Mouse (Mus musculus): ENCODE measurements around the gene 1700029J07Rik. TPM values are rescaled to one million over a fixed set of nuclear protein-coding genes. Genes with fewer than 3 reads are reported as not detected.

1700029J07Rik gene
- polyA plus RNA-seq, 1 experiment from 2014 or later, result 5.0 TPM

DNA sequence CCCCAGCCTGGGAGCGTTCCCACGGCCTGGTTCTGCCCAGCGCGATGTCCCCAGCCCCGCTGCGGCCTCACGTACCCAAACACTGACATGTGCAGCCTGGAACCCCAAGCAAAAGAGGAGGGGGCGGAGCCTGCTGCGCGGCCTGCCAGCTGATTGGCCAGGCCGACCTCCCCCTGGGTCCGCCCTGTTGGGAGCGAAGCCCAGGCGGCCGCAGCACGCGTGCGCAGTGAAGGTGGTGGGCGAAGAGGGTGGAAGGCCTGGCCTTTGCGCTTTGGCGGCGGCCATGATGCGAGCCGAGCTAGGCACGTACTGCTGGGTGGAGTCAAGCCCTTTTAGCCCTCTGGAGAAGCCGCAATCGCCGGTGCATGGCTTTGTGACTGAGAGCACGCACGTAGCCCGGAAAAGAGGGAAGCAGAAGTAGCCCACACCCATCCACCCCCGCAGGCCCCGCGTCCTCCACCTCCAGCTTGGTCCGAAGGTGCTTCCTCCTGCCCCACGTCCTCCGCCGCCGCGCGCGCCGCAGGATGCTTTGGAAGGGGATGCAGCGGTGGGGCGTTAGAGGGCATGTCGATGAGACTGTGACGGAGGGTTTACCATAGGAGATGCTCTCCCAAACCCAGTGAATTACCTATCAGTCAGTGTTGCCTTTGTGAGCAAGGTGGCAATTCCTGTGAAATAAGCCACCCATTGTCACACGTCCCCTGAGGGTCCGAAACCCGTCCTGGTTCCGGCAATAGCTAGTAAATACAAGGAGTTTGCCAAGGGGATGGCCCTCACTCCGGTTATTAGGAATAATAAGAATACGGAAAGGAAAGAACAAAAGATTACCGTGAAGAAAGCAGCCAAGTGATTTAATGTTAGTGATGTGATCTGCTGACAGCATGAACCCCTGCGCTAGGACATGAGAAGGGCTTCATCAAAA is 25.0 kb upstream of the 1700029J07Rik start:
- Histone ChIP-seq H3K4me2 (ENCODE audit: low read length) (peak overlapping the region; percentile 76), H3K27me3 (replicated peaks; ENCODE audit: control insufficient read depth, insufficient read depth, low read length) (no peaks in the 10 kb centered on the region), H3K4me3 (replicated peaks; ENCODE audit: low read length) (peak overlapping the region; percentile 65), H3K27ac (ENCODE audit: low read length) (peak overlapping the region; percentile 97), H3K4me1 (replicated peaks; ENCODE audit: control insufficient read depth, insufficient read depth, low read length) (peaks cover 4% of the 10 kb centered on the region), H3K9me3 (ENCODE audit: control insufficient read depth, low read length) (no peaks in the 10 kb centered on the region), H3K36me3 (ENCODE audit: control insufficient read depth, insufficient read depth) (peaks cover 15% of the 10 kb centered on the region), H3K9ac (replicated peaks; ENCODE audit: low read depth, low read length) (peak overlapping the region; percentile 90)
- peak; percentile 99 for ATAC-seq
- 2% methylated on average over 55 of the region's 55 CpGs for WGBS

DNA sequence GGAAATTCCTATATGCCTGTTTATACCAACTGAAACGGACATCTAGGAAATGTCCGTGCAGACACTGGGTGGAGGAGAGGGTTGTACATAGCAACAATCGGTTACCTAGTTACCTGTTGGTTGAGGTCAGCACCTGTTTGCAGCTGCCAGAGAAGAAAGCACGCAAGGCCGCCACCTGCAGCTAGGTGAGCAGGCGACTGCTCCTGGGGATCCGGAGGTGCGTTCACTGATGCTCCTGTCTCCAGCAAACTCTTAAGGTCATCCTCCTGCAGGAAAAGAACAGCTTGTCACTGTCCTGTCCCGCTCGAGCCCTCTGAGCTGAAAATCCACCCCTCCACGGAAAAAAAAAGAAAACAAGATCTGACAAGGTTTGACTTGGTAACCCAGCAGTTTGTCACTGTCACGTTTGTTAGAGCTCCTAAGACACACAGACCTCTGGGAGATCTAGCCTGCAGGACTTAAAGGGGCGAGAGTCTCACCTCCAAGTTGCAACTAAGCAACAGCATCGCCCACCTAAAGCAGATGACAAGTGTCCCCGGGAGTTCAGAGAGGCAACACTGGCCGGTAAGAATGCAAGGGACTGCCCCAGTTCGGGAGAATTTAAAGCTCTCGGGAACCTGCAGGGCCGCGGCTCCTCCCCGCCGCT is 24.2 kb upstream of the 1700029J07Rik start, which contains the start of gene Lrp2bp:
Lrp2bp (plus strand) TSS at position 166 of the 646 bp plus-strand sequence.
- Histone ChIP-seq H3K4me1 (replicated peaks; ENCODE audit: control insufficient read depth, insufficient read depth, low read length) (peaks cover 4% of the 10 kb centered on the region), H3K4me3 (replicated peaks; ENCODE audit: low read length) (peak within 1 kb of the TSS; percentile 65), H3K36me3 (ENCODE audit: control insufficient read depth, insufficient read depth) (peaks cover 15% of the 10 kb centered on the region), H3K27me3 (replicated peaks; ENCODE audit: control insufficient read depth, insufficient read depth, low read length) (no peaks in the 10 kb centered on the region), H3K4me2 (ENCODE audit: low read length) (peak within 1 kb of the TSS; percentile 76), H3K27ac (ENCODE audit: low read length) (peak within 1 kb of the TSS; percentile 97), H3K9ac (replicated peaks; ENCODE audit: low read depth, low read length) (peak within 1 kb of the TSS; percentile 90), H3K9me3 (ENCODE audit: control insufficient read depth, low read length) (no peaks in the 10 kb centered on the region)
- no peak for ATAC-seq
- WGBS, result 3% methylated on average over 22 of the region's 22 CpGs

DNA sequence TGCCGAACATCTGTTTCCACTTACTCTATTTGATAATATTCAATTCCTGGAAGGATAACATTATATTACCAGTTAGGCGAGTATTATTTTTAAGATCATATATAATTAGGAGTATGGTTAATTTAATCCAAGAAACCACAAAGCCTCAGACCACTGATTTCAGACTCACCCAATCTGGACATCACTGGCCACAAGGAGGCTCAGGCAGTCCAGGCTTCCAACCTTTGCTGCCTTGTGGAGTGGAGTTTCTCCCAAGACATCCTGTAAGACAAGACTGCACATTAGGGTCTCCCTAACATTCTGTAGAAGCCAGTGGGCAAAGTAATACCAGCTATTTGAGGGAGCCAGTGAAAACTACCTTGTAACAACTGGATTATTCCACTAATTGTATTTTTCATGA is 23.2 kb upstream of the 1700029J07Rik start:
- no peaks in the 10 kb centered on the region for H3K27me3 ChIP-seq (replicated peaks; ENCODE audit: control insufficient read depth, insufficient read depth, low read length)
- H3K9ac ChIP-seq (replicated peaks; ENCODE audit: low read depth, low read length), result no peak overlapping the region
- H3K36me3 ChIP-seq (ENCODE audit: control insufficient read depth, insufficient read depth), result peaks cover 17% of the 10 kb centered on the region
- no peak overlapping the region for H3K4me2 ChIP-seq (ENCODE audit: low read length)
- H3K9me3 ChIP-seq (ENCODE audit: control insufficient read depth, low read length), result no peaks in the 10 kb centered on the region
- H3K4me3 ChIP-seq (replicated peaks; ENCODE audit: low read length), result no peak overlapping the region
- ATAC-seq, result no peak
- H3K4me1 ChIP-seq (replicated peaks; ENCODE audit: control insufficient read depth, insufficient read depth, low read length), result peaks cover 4% of the 10 kb centered on the region
- WGBS, result 94% methylated on average over 2 of the region's 2 CpGs
- no peak overlapping the region for H3K27ac ChIP-seq (ENCODE audit: low read length)

DNA sequence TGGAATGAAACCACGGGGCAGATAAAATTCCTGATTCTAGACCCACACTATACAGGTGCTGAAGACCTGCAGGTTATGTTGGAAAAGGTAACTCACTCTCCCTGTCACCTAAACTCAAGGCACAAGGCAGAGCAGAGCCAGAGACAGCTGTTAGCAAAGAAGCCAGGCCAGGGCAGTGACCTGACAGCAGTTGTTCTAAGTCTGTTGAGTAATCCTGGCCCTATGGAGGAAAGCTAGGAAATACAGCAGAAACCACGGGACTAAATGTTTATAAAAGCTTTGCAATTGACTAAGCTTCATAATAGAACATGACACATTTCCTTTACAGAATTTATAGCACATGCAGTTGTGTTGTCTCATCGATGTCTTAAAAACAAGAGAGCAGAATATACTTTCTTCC is 20.5 kb upstream of the 1700029J07Rik start:
- Histone ChIP-seq H3K36me3 (ENCODE audit: control insufficient read depth, insufficient read depth) (peaks cover 17% of the 10 kb centered on the region), H3K4me1 (replicated peaks; ENCODE audit: control insufficient read depth, insufficient read depth, low read length) (peaks cover 4% of the 10 kb centered on the region), H3K9me3 (ENCODE audit: control insufficient read depth, low read length) (no peaks in the 10 kb centered on the region), H3K9ac (replicated peaks; ENCODE audit: low read depth, low read length) (no peak overlapping the region), H3K4me3 (replicated peaks; ENCODE audit: low read length) (no peak overlapping the region), H3K27ac (ENCODE audit: low read length) (no peak overlapping the region), H3K4me2 (ENCODE audit: low read length) (no peak overlapping the region), H3K27me3 (replicated peaks; ENCODE audit: control insufficient read depth, insufficient read depth, low read length) (no peaks in the 10 kb centered on the region)
- WGBS, result 95% methylated on average over 3 of the region's 3 CpGs
- no peak for ATAC-seq

DNA sequence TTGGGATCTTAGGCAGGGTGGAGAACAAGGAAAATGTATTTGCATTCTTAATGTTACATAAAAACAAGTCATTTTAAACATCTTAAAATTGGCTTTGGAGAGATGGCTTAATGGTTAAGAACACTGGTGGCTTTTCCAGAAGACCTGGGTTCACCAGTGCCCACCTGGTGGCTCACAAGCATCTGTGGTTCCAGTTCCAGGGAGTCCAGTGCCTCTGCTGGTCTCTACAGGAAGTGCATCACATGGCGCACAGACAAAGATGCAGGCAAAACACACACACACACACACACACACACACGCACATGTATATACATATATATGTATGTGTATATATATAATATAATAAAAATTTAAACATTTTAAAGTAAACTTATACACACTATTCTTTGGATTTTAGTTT is 19.1 kb upstream of the 1700029J07Rik start:
- 97% methylated on average over 2 of the region's 2 CpGs for WGBS
- Histone ChIP-seq H3K27ac (ENCODE audit: low read length) (no peak overlapping the region), H3K9ac (replicated peaks; ENCODE audit: low read depth, low read length) (no peak overlapping the region), H3K9me3 (ENCODE audit: control insufficient read depth, low read length) (no peaks in the 10 kb centered on the region), H3K4me3 (replicated peaks; ENCODE audit: low read length) (no peak overlapping the region), H3K4me1 (replicated peaks; ENCODE audit: control insufficient read depth, insufficient read depth, low read length) (peaks cover 2% of the 10 kb centered on the region), H3K27me3 (replicated peaks; ENCODE audit: control insufficient read depth, insufficient read depth, low read length) (no peaks in the 10 kb centered on the region), H3K4me2 (ENCODE audit: low read length) (no peak overlapping the region), H3K36me3 (ENCODE audit: control insufficient read depth, insufficient read depth) (peaks cover 17% of the 10 kb centered on the region)
- no peak for ATAC-seq

DNA sequence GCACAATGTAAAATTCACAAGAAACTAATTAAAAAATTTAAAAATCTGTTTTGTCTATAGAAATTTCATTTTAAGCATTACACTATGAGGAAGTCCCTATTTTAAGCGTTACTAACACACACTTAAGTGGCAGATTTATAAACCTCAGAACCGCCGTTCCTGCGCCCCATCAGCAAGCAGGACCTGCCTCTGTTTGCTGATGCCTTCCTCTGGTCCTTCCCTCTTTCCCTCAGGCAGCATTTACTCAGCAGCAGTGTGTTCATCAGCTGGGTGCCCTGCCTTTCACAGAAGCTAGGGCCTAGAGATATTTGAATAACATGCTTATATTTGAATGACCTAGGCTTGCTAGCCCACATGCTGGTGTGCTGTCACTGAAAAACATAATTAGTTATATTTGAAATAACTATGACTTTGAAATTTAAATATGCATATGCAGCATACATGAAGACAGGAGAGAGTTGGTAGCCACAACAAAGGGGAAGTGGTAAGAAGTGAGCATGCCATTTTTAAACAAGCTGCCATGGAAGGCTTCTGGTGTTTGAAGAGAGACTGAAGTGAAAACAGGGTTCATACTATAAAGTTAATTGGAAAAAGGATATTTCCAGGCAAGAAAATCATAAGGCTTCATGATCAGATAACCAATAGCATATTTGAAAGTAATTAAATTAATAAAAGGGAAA is 15.7 kb upstream of the 1700029J07Rik start:
- H3K9ac ChIP-seq (replicated peaks; ENCODE audit: low read depth, low read length), result no peak overlapping the region
- WGBS, result 97% methylated on average over 4 of the region's 4 CpGs
- no peaks in the 10 kb centered on the region for H3K27me3 ChIP-seq (replicated peaks; ENCODE audit: control insufficient read depth, insufficient read depth, low read length)
- H3K4me2 ChIP-seq (ENCODE audit: low read length), result no peak overlapping the region
- H3K9me3 ChIP-seq (ENCODE audit: control insufficient read depth, low read length), result no peaks in the 10 kb centered on the region
- H3K4me1 ChIP-seq (replicated peaks; ENCODE audit: control insufficient read depth, insufficient read depth, low read length), result no peaks in the 10 kb centered on the region
- H3K27ac ChIP-seq (ENCODE audit: low read length), result no peak overlapping the region
- H3K36me3 ChIP-seq (ENCODE audit: control insufficient read depth, insufficient read depth), result peaks cover 11% of the 10 kb centered on the region
- no peak for ATAC-seq
- no peak overlapping the region for H3K4me3 ChIP-seq (replicated peaks; ENCODE audit: low read length)

DNA sequence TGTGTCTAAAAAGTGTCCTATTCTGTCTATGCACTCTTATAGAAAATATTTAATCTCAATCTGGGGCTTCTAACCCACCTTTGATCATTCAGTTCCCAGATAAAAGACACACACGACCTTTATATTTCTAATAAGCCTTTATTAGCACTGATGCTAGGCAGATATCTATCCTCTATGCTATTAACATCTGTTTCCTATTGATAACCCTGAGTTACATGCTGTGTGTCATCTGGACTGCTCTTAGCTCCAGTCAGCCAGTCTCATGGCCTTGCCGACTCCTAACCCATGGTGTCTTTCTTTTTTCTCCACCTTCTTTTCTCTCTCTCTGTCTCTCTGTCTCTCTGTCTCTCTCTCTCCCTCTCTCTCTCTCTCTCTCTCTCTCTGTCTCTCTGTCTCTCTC is 13.1 kb upstream of the 1700029J07Rik start:
- Histone ChIP-seq H3K36me3 (ENCODE audit: control insufficient read depth, insufficient read depth) (peaks cover 4% of the 10 kb centered on the region), H3K27ac (ENCODE audit: low read length) (no peak overlapping the region), H3K9ac (replicated peaks; ENCODE audit: low read depth, low read length) (no peak overlapping the region), H3K4me1 (replicated peaks; ENCODE audit: control insufficient read depth, insufficient read depth, low read length) (no peaks in the 10 kb centered on the region), H3K9me3 (ENCODE audit: control insufficient read depth, low read length) (no peaks in the 10 kb centered on the region), H3K27me3 (replicated peaks; ENCODE audit: control insufficient read depth, insufficient read depth, low read length) (no peaks in the 10 kb centered on the region), H3K4me2 (ENCODE audit: low read length) (no peak overlapping the region), H3K4me3 (replicated peaks; ENCODE audit: low read length) (no peak overlapping the region)
- ATAC-seq, result no peak
- 64% methylated on average over 2 of the region's 2 CpGs for WGBS

DNA sequence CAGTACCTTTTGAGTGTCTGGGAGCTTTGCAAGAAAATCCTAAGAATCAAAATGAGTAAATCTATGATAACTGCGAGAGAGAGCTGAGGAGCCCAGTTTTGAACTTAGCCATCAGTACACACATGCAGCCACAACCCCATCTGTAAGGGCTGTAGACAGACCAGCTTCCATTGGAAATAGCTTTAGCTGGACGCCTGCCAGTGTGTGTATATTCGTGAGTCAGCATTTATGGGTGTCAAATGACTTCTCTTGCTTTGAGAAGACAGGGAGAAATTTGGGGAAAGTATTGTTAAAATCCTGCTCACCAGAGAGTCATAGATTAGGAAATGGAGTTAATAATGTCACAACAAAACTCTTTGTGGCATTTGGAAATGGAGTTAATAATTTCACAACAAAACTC is 11.6 kb upstream of the 1700029J07Rik start:
- no peak for ATAC-seq
- peaks cover 6% of the 10 kb centered on the region for H3K36me3 ChIP-seq (ENCODE audit: control insufficient read depth, insufficient read depth)
- no peaks in the 10 kb centered on the region for H3K9me3 ChIP-seq (ENCODE audit: control insufficient read depth, low read length)
- no peak overlapping the region for H3K4me2 ChIP-seq (ENCODE audit: low read length)
- H3K27ac ChIP-seq (ENCODE audit: low read length), result no peak overlapping the region
- H3K9ac ChIP-seq (replicated peaks; ENCODE audit: low read depth, low read length), result no peak overlapping the region
- H3K4me1 ChIP-seq (replicated peaks; ENCODE audit: control insufficient read depth, insufficient read depth, low read length), result no peaks in the 10 kb centered on the region
- H3K27me3 ChIP-seq (replicated peaks; ENCODE audit: control insufficient read depth, insufficient read depth, low read length), result no peaks in the 10 kb centered on the region
- 84% methylated on average over 3 of the region's 3 CpGs for WGBS
- no peak overlapping the region for H3K4me3 ChIP-seq (replicated peaks; ENCODE audit: low read length)

All from forebrain, embryonic 16.5 days (tissue).